Mouse (Mus musculus) CD8-positive naive resting alpha-beta T cell, adult 2 months (primary cell): Measurements from ENCODE around the gene Ndufab1.

Source experiments
- DNase-seq, 2 experiments: peaks; one replicate each; pipeline ENCODE4 v3.0.0; 2022; ENCODE audit warnings: low read depth in 2 of 2, low spot score in 2 of 2

The Ndufab1 gene

DNA sequence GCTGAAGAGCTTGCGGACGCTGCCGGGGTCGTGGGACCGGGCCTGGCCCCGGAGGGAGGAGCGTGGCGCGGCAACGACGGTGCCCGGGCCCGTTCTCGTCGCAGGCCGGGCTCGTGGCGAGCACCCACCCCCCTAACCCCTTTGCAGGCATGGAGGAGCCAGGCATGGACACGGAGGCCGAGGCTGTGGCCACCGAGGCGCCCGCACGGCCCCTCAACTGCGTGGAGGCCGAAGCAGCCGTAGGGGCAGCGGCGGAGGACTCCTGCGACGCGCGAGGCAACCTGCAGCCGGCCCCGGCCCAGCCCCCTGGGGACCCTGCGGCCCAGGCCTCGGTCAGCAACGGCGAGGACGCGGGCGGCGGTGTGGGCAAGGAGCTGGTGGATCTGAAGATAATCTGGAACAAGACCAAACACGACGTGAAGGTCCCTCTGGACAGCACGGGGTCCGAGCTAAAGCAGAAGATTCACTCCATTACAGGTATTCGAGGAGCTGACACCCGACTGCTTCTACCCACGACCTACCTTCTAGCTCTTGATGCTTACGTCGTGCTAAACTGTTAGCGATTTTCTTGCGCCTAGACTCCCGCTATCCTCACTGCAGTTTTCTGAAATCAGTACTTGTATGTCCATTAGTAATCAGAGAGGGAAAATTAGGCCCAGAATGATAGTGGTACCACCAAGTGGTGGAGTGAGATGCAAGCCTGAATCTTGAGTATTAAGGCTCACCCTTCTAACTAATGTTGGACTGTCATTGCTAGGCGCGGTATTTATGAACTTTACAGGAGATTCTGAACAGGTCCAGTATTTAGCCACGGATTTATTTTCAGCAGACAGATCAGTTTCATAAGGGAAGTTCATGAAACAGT is 33.9 kb downstream of the Ndufab1 start:
- peak in 1 of 2 experiments; percentile 4 for DNase-seq

DNA sequence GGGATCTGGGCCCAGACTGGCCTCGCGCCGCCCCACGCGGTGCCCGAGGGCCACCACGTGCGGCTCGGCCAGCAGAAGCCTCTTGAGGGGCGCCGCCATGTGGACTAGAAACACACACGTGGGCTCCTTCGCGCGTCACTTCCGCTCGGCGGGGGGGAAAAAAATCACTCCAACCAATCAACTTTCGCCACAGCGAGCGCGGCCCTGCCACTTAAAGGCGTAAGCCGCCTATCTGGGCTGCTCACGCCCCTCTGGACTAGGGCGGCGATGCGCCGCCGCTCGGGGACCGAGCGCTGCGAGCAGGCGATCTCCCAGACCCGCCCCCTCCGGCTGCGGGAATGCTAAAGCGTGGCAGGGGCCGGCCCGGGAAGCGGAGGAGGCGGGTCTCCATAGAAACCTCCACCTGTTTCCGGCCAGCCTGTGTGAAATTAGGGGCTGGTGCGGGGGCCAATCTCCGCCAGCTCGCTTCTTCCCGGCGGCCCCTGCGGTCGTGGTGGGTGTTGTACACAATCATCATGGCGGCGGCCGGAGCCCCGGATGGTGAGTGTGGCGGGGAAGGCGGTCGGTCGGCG is 34.7 kb downstream of the Ndufab1 start, which contains the start of the genes Ubfd1 and Ears2:
Gene Ubfd1 (plus strand): TSS at position 231 of the 572 bp plus-strand sequence.
Gene Ears2 (minus strand): TSS at position 319 of the 572 bp plus-strand sequence.
- peak; percentile 89 to 96 for DNase-seq

DNA sequence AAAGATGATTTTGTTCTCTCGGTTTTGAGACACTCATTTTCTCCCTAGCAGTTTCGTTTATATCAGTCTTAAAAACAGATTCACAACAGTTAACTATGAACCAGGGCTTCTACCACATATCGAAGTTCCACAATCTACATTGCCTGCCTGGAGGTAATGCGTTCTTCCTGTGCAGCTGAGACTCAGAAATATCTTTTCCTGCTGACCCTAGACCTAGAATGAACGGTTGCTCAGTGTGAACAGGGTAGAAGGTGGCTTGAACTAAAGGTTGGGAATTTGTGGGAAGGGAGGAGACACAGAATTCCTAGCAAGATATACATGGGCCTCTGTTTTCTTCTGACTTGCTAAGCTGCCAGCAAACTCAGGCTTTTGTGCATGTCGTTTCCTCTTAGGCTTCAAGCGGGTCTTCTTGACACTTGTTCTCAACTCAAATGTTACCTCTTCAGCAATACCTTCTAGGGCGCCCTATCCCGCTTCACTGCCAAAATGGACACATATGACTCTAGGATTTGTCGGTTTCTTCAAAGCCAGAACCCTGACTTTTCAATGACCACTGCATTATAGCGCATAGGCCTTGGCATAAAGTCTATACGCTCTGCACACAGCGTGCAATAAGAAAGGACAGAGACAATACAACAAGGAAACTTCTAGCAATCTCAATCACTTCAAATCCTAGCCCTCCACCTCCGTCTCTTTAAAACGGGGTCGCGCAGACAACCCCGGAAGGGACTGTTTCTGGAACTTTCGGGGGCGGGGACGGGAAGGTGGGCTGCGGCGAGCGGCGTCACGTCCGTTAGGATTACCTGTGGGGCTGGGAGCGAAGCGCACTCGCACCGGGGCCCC is 35.4 kb downstream of the Ndufab1 start:
- DNase-seq: no peak

DNA sequence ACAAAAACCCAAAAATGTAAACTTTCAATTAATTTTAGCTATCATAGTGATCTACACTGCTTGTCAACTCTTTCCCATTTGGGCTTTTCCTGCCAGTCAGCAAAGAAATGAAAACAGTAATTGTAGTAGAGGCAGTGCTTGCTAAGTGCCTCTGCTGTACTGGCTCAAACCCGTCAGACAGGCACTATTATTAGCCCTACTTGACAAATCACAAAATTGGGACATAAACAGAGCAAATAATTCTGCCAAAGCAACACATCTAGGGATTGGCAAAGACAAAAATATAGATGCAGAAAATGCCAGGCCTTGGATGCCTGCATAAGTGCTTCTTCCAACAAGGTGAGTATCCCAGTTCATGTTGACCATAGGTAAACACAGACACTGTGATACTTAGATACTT is 36.0 kb downstream of the Ndufab1 start:
- DNase-seq: no peak

DNA sequence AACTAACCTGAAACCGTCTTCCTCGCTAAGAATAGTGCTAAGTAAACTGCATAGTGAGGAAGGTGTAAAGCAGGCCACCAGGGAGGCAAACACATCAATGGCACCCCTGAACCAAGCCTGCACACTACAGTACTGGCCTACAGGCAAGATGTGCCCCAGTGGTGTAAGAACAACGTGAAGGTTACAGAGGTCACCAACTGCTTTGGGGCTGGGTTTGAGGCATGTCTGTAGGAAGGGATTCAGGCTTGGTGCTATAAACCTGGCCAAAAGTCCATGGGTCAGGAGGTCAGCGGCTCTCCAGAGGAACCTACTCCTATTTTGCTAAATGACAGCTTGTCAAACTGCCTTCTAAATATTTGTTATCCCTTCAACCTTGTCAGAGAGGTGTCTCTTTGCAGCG is 45.1 kb downstream of the Ndufab1 start:
- DNase-seq: no peak

DNA sequence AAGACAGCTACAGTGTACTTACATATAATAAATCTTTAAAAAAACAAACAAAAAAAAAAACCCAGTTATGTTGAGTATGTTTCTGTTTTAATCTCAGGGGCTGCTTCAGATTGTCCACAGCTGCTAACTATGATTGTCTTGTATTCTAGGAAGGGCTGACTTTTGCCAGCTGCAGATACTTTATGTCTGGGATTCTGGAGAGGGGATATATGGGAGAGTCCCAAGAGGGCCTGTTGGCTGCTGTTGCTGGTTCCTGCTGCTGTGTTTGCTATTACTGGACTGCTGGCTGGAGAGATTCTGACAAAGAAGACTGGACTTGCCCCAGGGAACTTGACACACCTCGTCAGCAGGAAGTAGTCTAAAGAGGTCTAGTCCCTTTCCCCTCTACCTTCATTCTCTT is 50.9 kb downstream of the Ndufab1 start:
- DNase-seq: no peak

DNA sequence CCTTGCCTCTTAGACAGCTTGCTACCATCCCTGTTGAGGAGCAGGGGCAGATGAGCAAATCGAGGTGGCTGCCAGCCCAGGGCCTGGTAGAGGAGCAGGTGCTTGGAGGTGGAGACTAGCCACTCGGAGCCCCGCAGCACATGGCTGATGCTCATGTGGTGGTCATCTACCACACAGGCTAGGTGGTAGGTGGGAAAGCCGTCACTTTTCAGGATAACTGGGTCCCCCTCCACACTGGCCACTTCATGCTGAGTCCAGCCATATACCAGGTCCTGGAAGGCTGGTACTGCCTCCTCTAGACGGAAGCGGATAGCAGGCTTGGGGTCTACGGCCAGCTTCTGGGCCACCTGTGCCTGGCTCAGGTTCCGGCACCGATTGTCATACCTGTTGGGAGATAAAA is 53.5 kb downstream of the Ndufab1 start:
- no peak for DNase-seq

DNA sequence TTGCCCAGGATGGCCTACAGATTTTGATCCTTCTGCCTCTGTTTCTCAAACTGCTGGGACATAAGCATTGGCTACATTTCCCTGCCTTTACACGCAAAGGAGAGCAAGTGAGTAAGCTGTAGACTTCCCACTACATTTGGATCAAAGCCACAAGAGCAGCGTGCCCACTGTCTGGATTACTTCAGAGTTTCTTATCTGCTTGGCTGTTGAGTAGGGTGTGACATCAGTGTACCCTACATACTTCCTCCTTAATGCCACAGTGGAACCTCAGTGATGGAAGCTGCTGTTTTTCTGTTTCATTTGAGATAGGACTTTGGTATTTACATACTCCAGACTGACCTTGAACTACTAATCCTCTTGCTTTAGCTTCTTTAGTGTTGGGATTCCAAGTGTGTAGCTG is 54.9 kb downstream of the Ndufab1 start:
- DNase-seq: no peak

DNA sequence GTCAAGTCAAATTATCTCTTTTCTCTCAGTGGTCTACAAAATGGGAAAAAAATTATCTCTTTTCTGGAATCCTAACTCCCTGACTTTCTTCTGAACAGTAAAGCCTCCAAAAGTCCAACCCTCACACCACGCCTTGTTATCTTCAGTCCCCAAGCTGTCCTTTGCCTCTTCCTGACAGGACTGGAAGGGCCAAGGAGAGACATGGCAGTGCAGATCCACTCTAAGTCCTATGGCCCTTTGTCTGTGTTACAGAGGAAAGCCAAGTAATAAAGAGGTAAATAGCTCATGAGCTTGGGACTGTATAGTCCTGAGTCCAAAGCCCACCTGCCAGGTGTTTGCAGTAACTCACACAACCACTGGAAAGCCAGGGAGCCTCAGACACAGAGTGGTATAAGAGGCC is 56.0 kb downstream of the Ndufab1 start:
- DNase-seq: no peak

DNA sequence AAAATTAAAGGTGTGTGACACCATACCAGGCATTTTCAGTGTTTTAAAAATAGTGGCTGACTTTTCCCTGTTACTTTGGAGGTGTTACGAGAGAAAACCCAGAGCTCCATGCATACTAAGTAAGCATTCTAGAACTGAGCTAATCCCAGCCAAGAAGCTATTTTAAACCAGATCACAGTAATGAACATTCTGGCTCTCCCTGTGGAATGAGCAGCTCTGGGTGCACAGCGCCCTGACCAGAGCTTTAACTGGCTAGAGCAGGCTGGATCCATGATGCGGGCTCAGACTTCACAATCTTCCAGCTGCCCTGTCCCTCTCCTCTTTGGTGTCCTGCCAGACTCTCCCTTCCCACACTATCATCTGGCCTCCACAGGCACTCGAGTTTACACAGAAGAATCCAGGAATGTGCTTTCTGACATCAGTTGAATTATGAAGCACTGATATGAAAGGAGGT is 56.5 kb downstream of the Ndufab1 start:
- no peak for DNase-seq

DNA sequence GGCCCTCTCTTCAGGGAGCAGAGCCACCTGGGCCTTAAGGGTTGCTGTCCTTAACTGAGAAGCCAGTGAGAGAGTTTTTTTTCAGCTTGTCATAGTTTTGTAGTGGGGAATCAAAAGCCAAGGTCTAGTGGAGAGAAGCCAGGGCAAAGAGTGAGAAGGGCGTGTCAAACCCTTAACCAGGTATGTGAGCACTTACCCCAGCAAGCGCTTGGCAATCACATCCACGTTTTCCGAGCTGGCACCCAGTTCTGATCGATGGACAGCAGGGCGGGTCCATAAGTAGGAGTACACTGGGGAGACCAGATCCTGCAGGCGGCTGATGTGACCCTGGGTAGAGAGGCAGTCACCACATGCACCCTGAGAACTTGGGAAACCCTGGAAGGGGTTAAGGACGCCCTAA is 57.6 kb downstream of the Ndufab1 start:
- DNase-seq: no peak
